8 mouse cellular contexts compared by ENCODE assay signal in genomic region chr8:11469095-11469494, GRCm38 (mm10). TPM values are rescaled to one million over a fixed set of nuclear protein-coding genes. Genes with fewer than 3 reads are reported as not detected.
A peak's percentile ranks its signal among the peaks of the same experiment; 100 is the strongest.
DNase-seq lines count a peak whose midpoint lies in the region; ATAC-seq lines count a peak whose summit lies in the region.

No protein-coding gene starts in this region.

- no peak overlapping the region for H3K4me3 ChIP-seq in heart, embryonic 12.5 days
- no peak overlapping the region for H3K4me3 ChIP-seq in kidney, embryonic 15.5 days (replicated peaks)

- peaks cover 7% of the 10 kb centered on the region for H3K9me3 ChIP-seq in heart, embryonic 12.5 days (replicated peaks)
- H3K9me3 ChIP-seq in kidney, embryonic 15.5 days (replicated peaks) = no peaks in the 10 kb centered on the region

- no peak for ATAC-seq in heart, embryonic 12.5 days (ENCODE audit: insufficient number of reproducible peaks, low FRiP score)
- ATAC-seq in kidney, embryonic 15.5 days (replicated peaks; ENCODE audit: low FRiP score) = no peak

- peak; percentile 72 to 77 for DNase-seq in heart, postnatal 10 days
- DNase-seq in 3T3-L1 (ENCODE audit: low read depth, low spot score) = peak; percentile 34
- DNase-seq in Muller cell, postnatal 12 days (ENCODE audit: inconsistent ontology term) = peak; percentile 42
- DNase-seq in retina, postnatal 1 day = peak; percentile 67
- DNase-seq in natural killer cell, adult 2 months (ENCODE audit: low spot score in 2 of 2) = no peak
- no peak for DNase-seq in cerebellum, adult 8-10 months

- 0 out of 2 replicates have a peak, but pooled peaks cover 5% of the 10 kb centered on the region for H3K27me3 ChIP-seq in heart, embryonic 12.5 days (replicated peaks)
- peaks cover under 1% of the 10 kb centered on the region; the same call in 1 of the 2 replicates for H3K27me3 ChIP-seq in kidney, embryonic 15.5 days

- intact Hi-C loops in heart, postnatal 10 days (cut with DNase I) = loop anchor here (1.0 kb wide), 1 partner anchor 16 kb away; no protein-coding TSS in a partner anchor

- H3K9ac ChIP-seq in heart, embryonic 12.5 days = no peak overlapping the region
- no peak overlapping the region for H3K9ac ChIP-seq in kidney, embryonic 15.5 days

- no peak overlapping the region for H3K27ac ChIP-seq in heart, embryonic 12.5 days (ENCODE audit: poor library complexity, severe bottlenecking)
- H3K27ac ChIP-seq in kidney, embryonic 15.5 days = peak overlapping the region; percentile 95; the same call in 1 of the 2 replicates

- peaks cover 10% of the 10 kb centered on the region for H3K36me3 ChIP-seq in heart, embryonic 12.5 days
- peaks cover 8% of the 10 kb centered on the region; the same call in 1 of the 2 replicates for H3K36me3 ChIP-seq in kidney, embryonic 15.5 days

- peaks cover 41% of the 10 kb centered on the region for H3K4me1 ChIP-seq in heart, embryonic 12.5 days (replicated peaks)
- peaks cover 57% of the 10 kb centered on the region for H3K4me1 ChIP-seq in kidney, embryonic 15.5 days

- WGBS in heart, embryonic 12.5 days = 7% methylated on average over 3 of the region's 3 CpGs
- 3% methylated on average over 3 of the region's 3 CpGs for WGBS in kidney, embryonic 15.5 days

- no peak overlapping the region for H3K4me2 ChIP-seq in heart, embryonic 12.5 days
- no peak overlapping the region for H3K4me2 ChIP-seq in kidney, embryonic 15.5 days

RNA-seq across cellular contexts. Expression of gene Rab20, which starts 9.4 kb away (rescaled TPM):
- 10 to 100 TPM; 28.6 to 30.4 TPM for total RNA-seq in heart, postnatal 10 days (2021)
- 20.2 and 23.5 TPM in 2 replicates for polyA plus RNA-seq in heart, embryonic 12.5 days (2016; fragmentation: Nextera tagmentation; extraction: Ambion mirVana)
- 24.2 and 26.5 TPM in 2 replicates for polyA plus RNA-seq in kidney, embryonic 15.5 days (2015; fragmentation: Nextera tagmentation; extraction: Ambion mirVana)

RNA-seq across cellular contexts. Expression of gene Naxd, which starts 28.2 kb away (rescaled TPM):
- 10 to 100 TPM; 40.2 to 41.7 TPM for total RNA-seq in heart, postnatal 10 days (2021)
- 68.8 and 71.0 TPM in 2 replicates for polyA plus RNA-seq in heart, embryonic 12.5 days (2016; fragmentation: Nextera tagmentation; extraction: Ambion mirVana)
- 119 and 121 TPM in 2 replicates for polyA plus RNA-seq in kidney, embryonic 15.5 days (2015; fragmentation: Nextera tagmentation; extraction: Ambion mirVana)

Comparison
In these comparisons a context has a peak if more than half of its experiments do, and no peak if none do; other contexts are left out.
1. DNase-seq: peak in heart, postnatal 10 days (2 of 2), 3T3-L1 (single experiment), Muller cell, postnatal 12 days (single experiment) and retina, postnatal 1 day (single experiment); none in natural killer cell, adult 2 months (0 of 2) and cerebellum, adult 8-10 months (single experiment).